Mouse (Mus musculus) kidney, postnatal 4 days (tissue): ENCODE data around the gene Plin2.
"Not testable (repeated sequence)": the region's sequence is repeated elsewhere in the genome, so short reads cannot be mapped to it uniquely, and the experiment has no call there.

Experiments used
- DNase-seq, 2 experiments: peaks; one replicate each; pipeline ENCODE4 v3.0.0; 2021; ENCODE audit warnings: mixed read lengths in 2 of 2

Plin2 gene

DNA sequence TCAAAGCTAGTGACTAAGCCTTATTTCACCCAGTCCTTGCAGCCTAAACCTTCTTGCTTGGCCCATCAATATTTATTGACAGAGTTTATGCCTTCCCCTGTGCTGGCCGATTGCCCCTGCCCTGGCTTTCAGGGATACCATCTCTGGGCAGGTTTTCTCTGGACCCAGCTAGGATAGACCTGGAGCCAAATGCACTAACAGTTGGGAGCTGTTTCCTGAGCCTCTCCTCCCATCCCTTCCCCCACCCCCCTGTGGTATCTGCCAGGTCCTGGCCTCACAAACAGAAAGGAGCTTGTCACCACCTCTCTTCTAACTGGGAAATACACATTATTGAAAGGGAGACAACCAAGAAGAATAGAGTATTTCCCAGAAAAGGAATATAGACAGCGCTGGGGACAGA is 12.0 kb upstream of the Plin2 start:
- DNase-seq = no peak

GRCm38 (mm10) chr4:86681421-86681820 is 11.6 kb upstream of the Plin2 start:
- no peak for DNase-seq

DNA sequence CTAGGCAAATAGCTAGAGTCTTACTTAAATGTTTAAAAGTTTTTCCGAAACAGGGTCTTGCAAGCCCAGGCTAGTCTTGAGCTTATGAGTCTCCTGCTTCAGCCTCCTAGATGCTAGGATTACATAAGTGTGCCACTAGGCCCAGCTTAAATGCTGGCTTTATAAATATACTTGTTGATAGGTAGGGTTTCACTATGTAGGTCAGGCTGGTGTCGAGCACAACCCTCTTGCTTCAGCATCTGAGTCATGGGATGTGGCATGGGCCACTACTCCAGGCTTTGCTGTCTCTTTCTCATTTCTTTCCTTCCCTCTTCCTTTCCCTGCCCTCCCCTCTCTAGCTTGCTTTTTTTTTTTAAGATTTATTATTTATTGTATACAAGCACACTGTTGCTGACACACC is 9.8 kb upstream of the Plin2 start:
- DNase-seq = no peak

- no peak for DNase-seq
Measured at GRCm38 (mm10) chr4:86676756-86677155, 6.9 kb upstream of the Plin2 start.

GRCm38 (mm10) chr4:86674739-86675138 is 4.9 kb upstream of the Plin2 start:
- DNase-seq = not testable (repeated sequence)

DNA sequence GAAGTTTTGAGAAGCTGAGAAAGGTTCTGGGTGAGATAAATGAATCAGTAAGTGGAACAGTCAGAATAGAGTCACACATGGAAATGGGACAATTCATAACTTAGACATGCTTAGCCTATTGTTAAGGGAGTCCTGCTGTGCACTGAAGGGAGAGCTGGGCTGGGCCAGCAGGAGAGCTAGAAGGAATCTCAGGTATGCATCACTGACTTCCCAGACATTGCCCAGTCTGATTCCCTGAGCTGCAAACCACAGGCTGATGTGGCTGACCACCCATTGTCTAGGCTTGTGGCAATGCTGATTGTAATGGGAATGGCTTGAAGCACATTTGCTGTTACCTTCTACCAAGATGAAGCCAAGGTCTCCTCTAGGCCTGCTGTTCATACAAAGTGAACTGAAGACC is 4.3 kb upstream of the Plin2 start:
- DNase-seq = not testable (repeated sequence)

DNA sequence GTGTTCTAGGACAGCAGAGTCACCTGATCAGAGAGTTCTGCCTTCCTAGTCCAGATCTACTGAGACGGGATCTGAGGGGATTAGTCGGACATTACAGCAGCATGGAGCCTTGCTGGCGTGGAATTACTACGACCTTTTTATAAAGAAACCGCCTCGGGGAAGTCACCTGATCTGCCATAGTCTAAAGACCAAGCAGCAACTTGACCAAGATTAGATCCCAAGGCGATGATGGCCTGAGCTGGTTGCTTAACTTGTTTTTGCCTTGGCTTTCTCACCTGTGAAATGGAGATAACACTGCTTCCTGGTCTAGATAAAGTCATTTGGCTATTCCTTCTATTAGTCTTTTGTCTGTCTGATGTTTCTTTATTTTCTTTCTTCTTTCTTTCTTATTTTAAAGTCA is 2.6 kb upstream of the Plin2 start:
- DNase-seq = no peak

DNA sequence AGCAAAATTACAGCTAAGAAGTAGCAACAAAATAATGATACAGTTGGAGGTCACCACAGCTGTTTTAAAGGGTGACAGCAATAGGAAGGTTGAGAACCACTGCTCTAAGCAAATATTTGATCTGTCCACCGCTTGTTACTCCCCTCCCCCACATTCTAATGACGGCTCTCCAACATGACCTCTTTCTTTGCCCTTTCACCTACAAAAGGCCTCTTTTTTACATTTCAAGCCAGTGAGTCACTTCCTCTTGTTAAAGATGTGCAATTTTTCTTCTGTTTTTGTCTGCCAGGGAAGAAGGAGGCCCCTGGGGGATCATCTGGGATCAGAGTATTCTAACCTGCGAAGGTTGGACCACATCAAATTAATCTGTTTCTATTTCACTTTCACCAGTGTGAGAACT is 1.9 kb upstream of the Plin2 start:
- DNase-seq = no peak

- no peak for DNase-seq
Measured at GRCm38 (mm10) chr4:86670582-86671306, 884 bp upstream of the Plin2 start.

DNA sequence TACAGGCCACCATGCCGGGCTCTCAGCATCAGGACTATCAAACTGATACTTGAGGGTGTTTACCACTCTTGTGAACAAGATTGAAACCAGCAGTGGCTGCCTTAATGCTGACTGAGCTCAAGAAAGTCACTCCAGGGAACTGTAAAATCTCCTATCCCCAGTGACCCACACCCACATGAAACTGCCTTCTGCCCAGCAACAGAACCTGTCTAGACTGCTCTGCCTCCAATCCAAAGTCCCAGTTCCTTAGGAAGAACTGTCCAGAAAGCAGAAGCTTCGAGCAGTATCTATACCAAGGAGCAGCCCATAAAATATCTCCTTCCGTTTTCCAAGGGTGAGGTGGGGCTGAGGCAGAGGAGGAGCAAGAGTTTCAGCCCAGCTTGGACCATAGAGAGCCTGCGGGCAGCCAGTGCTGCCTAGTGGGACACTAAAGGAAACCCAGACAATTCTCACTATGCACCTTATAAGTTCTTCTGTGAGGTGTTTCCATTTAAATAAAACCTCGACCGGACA is 563 bp downstream of the Plin2 start:
- DNase-seq = peak; percentile 39 to 57

DNA sequence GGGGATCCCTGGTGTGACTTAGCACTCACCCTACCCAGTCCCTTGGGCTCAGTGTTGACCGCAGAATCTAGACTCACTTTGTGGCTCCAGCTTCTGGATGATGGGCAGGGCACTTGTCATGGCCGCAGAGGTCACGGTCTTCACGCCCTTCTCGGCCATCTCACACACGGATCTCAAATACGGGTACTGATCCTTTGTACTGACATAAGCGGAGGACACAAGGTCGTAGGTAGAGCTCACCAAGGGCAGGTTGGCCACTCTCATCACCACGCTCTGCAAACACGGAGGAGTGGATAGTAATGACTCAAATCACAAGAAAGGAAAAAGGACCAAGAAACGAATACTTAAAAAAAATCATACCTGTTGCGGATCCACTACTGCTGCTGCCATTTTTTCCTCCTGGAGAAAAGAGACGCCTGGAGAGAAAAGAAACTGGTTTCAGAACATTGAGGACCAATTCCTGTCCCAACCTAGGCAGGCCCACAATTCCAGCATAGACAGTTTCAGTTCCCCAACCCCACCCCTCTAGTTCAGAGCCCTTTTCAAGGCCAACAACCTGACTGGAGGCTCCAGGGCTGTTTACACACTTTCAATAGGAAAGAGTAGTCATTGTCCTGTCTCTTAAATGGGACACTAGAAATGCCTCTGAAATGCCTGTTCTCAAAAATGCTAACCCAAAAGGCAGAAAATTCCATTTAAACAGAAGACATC is 1.4 kb downstream of the Plin2 start:
- DNase-seq = no peak

DNA sequence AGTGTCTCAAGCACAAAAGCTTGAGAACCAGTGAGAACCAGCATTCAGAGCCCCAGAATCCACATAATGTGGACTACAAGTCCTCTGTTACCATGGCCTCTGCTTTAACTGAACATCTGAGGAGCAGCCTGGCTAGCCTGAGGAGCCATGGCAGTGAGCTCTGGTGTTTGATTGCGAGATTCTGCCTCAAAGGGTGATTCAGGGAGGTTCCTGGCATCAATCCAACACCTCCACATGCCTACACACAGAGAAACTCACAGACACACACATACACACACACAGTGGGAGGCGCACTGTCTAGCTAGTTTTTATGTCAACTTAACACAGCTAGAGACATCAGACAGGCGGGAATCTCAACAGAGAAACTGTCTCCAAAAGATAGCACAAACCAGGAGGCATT is 4.3 kb downstream of the Plin2 start:
- no peak for DNase-seq

DNA sequence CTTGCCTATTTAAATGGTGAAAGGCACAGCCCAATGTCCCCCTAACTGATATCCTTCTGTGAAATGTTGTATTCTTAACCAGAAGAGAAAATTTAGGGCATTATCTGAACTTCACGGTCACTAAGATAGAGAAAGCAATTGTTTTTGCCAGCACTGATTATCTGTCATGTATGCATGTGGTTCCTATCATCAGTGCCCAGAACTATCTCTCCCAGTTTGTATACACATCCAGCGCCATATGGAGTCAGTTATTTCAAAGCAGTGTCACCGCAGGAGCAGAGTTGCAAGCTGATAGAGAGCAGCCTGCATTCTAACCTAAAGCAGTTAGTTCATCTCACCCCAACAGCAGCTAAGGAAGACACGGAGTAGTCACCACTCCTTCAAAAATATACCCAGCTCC is 5.9 kb downstream of the Plin2 start:
- DNase-seq = no peak

- DNase-seq = no peak
Measured at GRCm38 (mm10) chr4:86657176-86657575, 12.7 kb downstream of the Plin2 start.

- DNase-seq = not testable (repeated sequence)
Measured at GRCm38 (mm10) chr4:86656410-86656809, 13.4 kb downstream of the Plin2 start.

- DNase-seq = no peak
Measured at GRCm38 (mm10) chr4:86651686-86652384, 18.0 kb downstream of the Plin2 start.

GRCm38 (mm10) chr4:86648394-86648793 is 21.5 kb downstream of the Plin2 start:
- DNase-seq = not testable (repeated sequence)

GRCm38 (mm10) chr4:86637561-86637960 is 32.3 kb downstream of the Plin2 start:
- not testable (repeated sequence) for DNase-seq

DNA sequence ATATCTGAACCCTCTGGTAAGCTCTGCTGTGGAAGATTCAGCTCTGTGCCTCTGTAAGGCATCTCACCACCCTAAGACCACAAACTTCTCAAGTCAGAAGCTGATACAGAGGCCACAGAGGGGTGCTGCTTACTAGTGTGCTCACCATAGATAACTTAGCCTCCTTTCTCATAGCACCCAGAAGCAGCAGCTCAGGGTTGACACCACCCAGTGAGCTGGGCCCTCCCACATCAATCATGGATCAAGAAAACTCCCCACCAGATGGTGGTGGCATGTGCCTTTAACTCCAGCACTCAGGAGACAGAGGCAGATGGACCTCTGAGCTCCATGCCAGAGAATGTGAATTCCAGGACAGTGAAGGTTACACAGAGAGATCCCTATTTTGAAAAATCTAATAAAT is 35.0 kb downstream of the Plin2 start:
- not testable (repeated sequence) for DNase-seq

- DNase-seq = not testable (repeated sequence)
Measured at GRCm38 (mm10) chr4:86634312-86634711, 35.5 kb downstream of the Plin2 start.

DNA sequence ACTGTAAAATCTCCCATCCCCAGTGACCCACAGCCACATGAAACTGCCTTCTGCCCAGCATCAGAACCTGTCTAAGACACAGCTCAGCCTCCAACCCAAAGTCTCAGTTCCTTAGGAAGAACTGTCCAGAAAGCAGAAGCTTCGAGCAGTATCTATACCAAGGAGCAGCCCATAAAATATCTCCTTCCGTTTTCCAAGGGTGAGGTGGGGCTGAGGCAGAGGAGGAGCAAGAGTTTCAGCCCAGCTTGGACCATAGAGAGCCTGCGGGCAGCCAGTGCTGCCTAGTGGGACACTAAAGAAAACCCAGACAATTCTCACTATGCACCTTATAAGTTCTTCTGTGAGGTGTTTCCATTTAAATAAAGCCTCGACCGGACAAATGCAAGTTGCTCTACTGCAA is 37.3 kb downstream of the Plin2 start:
- not testable (repeated sequence) for DNase-seq

DNA sequence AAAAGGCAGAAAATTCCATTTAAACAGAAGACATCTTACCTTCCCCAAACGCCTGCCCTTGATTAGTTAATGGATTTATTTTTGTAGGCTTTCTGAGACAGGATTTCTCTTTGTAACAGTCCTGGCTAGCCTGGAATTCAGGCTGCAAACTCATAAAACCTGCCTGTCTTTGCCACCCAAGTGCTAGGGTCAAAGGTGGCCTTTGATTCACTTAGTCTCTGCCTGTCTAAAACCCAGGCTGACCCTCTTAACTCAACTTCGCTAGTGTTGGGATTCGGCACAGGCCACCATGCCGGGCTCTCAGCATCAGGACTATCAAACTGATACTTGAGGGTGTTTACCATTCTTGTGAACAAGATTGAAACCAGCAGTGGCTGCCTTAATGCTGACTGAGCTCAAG is 38.0 kb downstream of the Plin2 start:
- DNase-seq = no peak

DNA sequence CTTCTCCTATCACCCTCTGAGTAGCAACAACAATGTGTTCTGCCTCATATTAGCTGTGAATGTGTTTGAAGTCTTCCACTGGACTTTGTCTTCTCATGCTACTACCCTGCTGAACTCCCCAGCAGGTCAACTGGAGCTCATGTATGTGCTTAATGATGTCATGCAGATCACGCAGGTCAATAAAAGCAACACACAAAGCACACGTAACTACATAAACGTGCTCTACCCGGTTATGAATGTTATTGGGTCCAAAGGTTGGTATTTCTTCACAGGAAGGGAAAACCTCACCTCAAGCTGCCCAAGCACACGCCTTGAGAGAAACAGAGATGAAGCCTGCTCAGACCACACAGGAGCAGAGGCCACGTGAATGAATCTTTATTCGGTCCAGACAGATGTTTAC is 43.4 kb downstream of the Plin2 start:
- not testable (repeated sequence) for DNase-seq

- DNase-seq = no peak
Measured at GRCm38 (mm10) chr4:86625463-86625862, 44.4 kb downstream of the Plin2 start.
